Mouse (Mus musculus): ENCODE results near the gene Ptrh2.
"Not testable (repeated sequence)": the region's sequence is repeated elsewhere in the genome, so short reads cannot be mapped to it uniquely, and the experiment has no call there.

GRCm38 (mm10) chr11:86738308-86738707 is 54.5 kb downstream of the Ptrh2 start:
- TF ChIP-seq CTCF (IDR thresholded peaks at IDR 0.05; ENCODE audit: low read depth, low read length); POLR2A (IDR thresholded peaks at IDR 0.05; ENCODE audit: insufficient read depth, low read length); EP300 (IDR thresholded peaks at IDR 0.05; ENCODE audit: insufficient read depth, low read depth, low read length): not testable (repeated sequence)
